Comparison of ENCODE assay signal across 12 mouse cellular contexts in genomic region chr16:12696939-12697621, GRCm38 (mm10).
DNase-seq lines count a peak whose midpoint lies in the region; ATAC-seq lines count a peak whose summit lies in the region.
"Had no signal": no experiment of that assay in that cellular context is flagged by ENCODE, and none has a peak within 500 bp of the region (broad histone marks: within the 10 kb centered on the region; RNA-seq: fewer than 3 reads in every experiment).

No protein-coding gene starts in this region.

- H3K4me2 ChIP-seq in midbrain, embryonic 11.5 days = no peak overlapping the region
- H3K4me2 ChIP-seq in midbrain, embryonic 13.5 days (replicated peaks) = no peak overlapping the region
- peak overlapping the region; percentile 38 for H3K4me2 ChIP-seq in heart, embryonic 12.5 days
- H3K4me2 ChIP-seq in liver, embryonic 15.5 days = peak overlapping the region; percentile 38; the same call in 1 of the 2 replicates
- H3K4me2 ChIP-seq: limb, embryonic 15.5 days had no signal

- no peaks in the 10 kb centered on the region for H3K36me3 ChIP-seq in midbrain, embryonic 11.5 days (ENCODE audit: control insufficient read depth, insufficient read depth, low read length)
- H3K36me3 ChIP-seq in midbrain, embryonic 13.5 days = no peaks in the 10 kb centered on the region
- no peaks in the 10 kb centered on the region for H3K36me3 ChIP-seq in heart, embryonic 12.5 days
- no peaks in the 10 kb centered on the region for H3K36me3 ChIP-seq in liver, embryonic 15.5 days (replicated peaks)
- H3K36me3 ChIP-seq: limb, embryonic 15.5 days had no signal

- H3K4me1 ChIP-seq in midbrain, embryonic 11.5 days (ENCODE audit: control insufficient read depth, insufficient read depth, low read length) = no peaks in the 10 kb centered on the region
- no peaks in the 10 kb centered on the region for H3K4me1 ChIP-seq in midbrain, embryonic 13.5 days (replicated peaks)
- peaks cover 25% of the 10 kb centered on the region for H3K4me1 ChIP-seq in heart, embryonic 12.5 days (replicated peaks)
- peaks cover 3% of the 10 kb centered on the region; the same call in 1 of the 2 replicates for H3K4me1 ChIP-seq in liver, embryonic 15.5 days (replicated peaks)

- peak; percentile 39 for DNase-seq in midbrain, embryonic 11.5 days (ENCODE audit: low spot score, missing footprints)
- DNase-seq in testis, postnatal 14 days (ENCODE audit: low spot score) = peak; percentile 78
- no peak for DNase-seq in adipocyte (ENCODE audit: low spot score)
- DNase-seq in urinary bladder, adult 18-20 months (ENCODE audit: low spot score in 2 of 2) = no peak
- no peak for DNase-seq in layer of hippocampus, postnatal 10 days (ENCODE audit: low spot score in 2 of 2)
- DNase-seq: cerebellum, postnatal 25 days; spleen, adult 18-20 months; thymus, postnatal 14 days had no signal

- no peak overlapping the region for H3K27ac ChIP-seq in midbrain, embryonic 11.5 days (ENCODE audit: low read depth, low read length)
- H3K27ac ChIP-seq in midbrain, embryonic 13.5 days = no peak overlapping the region
- H3K27ac ChIP-seq in heart, embryonic 12.5 days (ENCODE audit: poor library complexity, severe bottlenecking) = peak overlapping the region; percentile 61
- H3K27ac ChIP-seq in liver, embryonic 15.5 days (replicated peaks) = peak overlapping the region; percentile 74
- H3K27ac ChIP-seq: limb, embryonic 15.5 days had no signal

- ATAC-seq in midbrain, embryonic 11.5 days (ENCODE audit: low FRiP score) = no peak
- ATAC-seq in midbrain, embryonic 13.5 days = no peak
- peak; percentile 92 for ATAC-seq in heart, embryonic 12.5 days (ENCODE audit: insufficient number of reproducible peaks, low FRiP score)
- peak; percentile 93 for ATAC-seq in liver, embryonic 15.5 days (ENCODE audit: insufficient read depth)

- no peaks in the 10 kb centered on the region for H3K9me3 ChIP-seq in midbrain, embryonic 11.5 days (ENCODE audit: control insufficient read depth, low read length)
- no peaks in the 10 kb centered on the region for H3K9me3 ChIP-seq in midbrain, embryonic 13.5 days
- no peaks in the 10 kb centered on the region for H3K9me3 ChIP-seq in heart, embryonic 12.5 days (replicated peaks)
- no peaks in the 10 kb centered on the region for H3K9me3 ChIP-seq in liver, embryonic 15.5 days (replicated peaks)
- H3K9me3 ChIP-seq: limb, embryonic 15.5 days had no signal

- no peaks in the 10 kb centered on the region for H3K27me3 ChIP-seq in midbrain, embryonic 11.5 days (ENCODE audit: control insufficient read depth, insufficient read depth, low read length)
- no peaks in the 10 kb centered on the region for H3K27me3 ChIP-seq in midbrain, embryonic 13.5 days
- no peaks in the 10 kb centered on the region for H3K27me3 ChIP-seq in heart, embryonic 12.5 days (replicated peaks)
- H3K27me3 ChIP-seq in liver, embryonic 15.5 days = no peaks in the 10 kb centered on the region
- H3K27me3 ChIP-seq: limb, embryonic 15.5 days had no signal

- H3K4me3 ChIP-seq in midbrain, embryonic 11.5 days (ENCODE audit: low read depth, low read length) = no peak overlapping the region
- H3K4me3 ChIP-seq in midbrain, embryonic 13.5 days (replicated peaks) = no peak overlapping the region
- H3K4me3 ChIP-seq in heart, embryonic 12.5 days = no peak overlapping the region
- H3K4me3 ChIP-seq in liver, embryonic 15.5 days (replicated peaks) = no peak overlapping the region
- H3K4me3 ChIP-seq: limb, embryonic 15.5 days had no signal

- no peak overlapping the region for H3K9ac ChIP-seq in midbrain, embryonic 11.5 days (ENCODE audit: low read length)
- H3K9ac ChIP-seq in midbrain, embryonic 13.5 days (replicated peaks) = no peak overlapping the region
- no peak overlapping the region for H3K9ac ChIP-seq in heart, embryonic 12.5 days
- no peak overlapping the region for H3K9ac ChIP-seq in liver, embryonic 15.5 days
- H3K9ac ChIP-seq: limb, embryonic 15.5 days had no signal

- 91% methylated on average over 10 of the region's 10 CpGs for WGBS in midbrain, embryonic 11.5 days
- WGBS in midbrain, embryonic 13.5 days = 93% methylated on average over 10 of the region's 10 CpGs
- 33% methylated on average over 10 of the region's 10 CpGs for WGBS in heart, embryonic 12.5 days
- WGBS in liver, embryonic 15.5 days (ENCODE audit: insufficient replicate concordance) = 55% methylated on average over 10 of the region's 10 CpGs

Comparison
In these comparisons a context has a peak if more than half of its experiments do, and no peak if none do; other contexts are left out.
1. ATAC-seq: peak in heart, embryonic 12.5 days (single experiment) and liver, embryonic 15.5 days (single experiment); none in midbrain, embryonic 11.5 days (single experiment) and midbrain, embryonic 13.5 days (single experiment).
2. DNase-seq: peak in midbrain, embryonic 11.5 days (single experiment) and testis, postnatal 14 days (single experiment); none in adipocyte (single experiment), urinary bladder, adult 18-20 months (0 of 2) and layer of hippocampus, postnatal 10 days (0 of 2).
3. H3K27ac ChIP-seq: peak in heart, embryonic 12.5 days (single experiment) and liver, embryonic 15.5 days (single experiment); none in midbrain, embryonic 11.5 days (single experiment) and midbrain, embryonic 13.5 days (single experiment).
4. H3K4me2 ChIP-seq: peak in heart, embryonic 12.5 days (single experiment) and liver, embryonic 15.5 days (single experiment); none in midbrain, embryonic 11.5 days (single experiment) and midbrain, embryonic 13.5 days (single experiment).